Mouse (Mus musculus): ENCODE data around the gene Dennd6b. TPM values are rescaled to one million over a fixed set of nuclear protein-coding genes. Genes with fewer than 3 reads are reported as not detected.

Gene Dennd6b
- polyA plus RNA-seq, 1 experiment from 2014 or later, result 23.1 TPM

- Histone ChIP-seq H3K27ac (peak overlapping the region; percentile 32; the same call in 1 of the 2 replicates), H3K4me1 (peaks cover 87% of the 10 kb centered on the region), H3K9me3 (no peaks in the 10 kb centered on the region), H3K4me3 (no peak overlapping the region), H3K27me3 (ENCODE audit: insufficient read depth, poor library complexity, severe bottlenecking) (no peaks in the 10 kb centered on the region), H3K36me3 (peaks cover 26% of the 10 kb centered on the region)
- no peak for DNase-seq (ENCODE audit: low spot score)
- 91% methylated on average over 5 of the region's 5 CpGs for WGBS
Observed at GRCm38 (mm10) chr15:89171526-89172051, 24.7 kb downstream of the Dennd6b start.

- WGBS, result 38% methylated on average over 3 of the region's 3 CpGs
- Histone ChIP-seq H3K27me3 (ENCODE audit: insufficient read depth, poor library complexity, severe bottlenecking) (no peaks in the 10 kb centered on the region), H3K4me3 (peak overlapping the region; percentile 46; the same call in 1 of the 2 replicates), H3K36me3 (peaks cover 41% of the 10 kb centered on the region), H3K4me1 (peaks cover 72% of the 10 kb centered on the region), H3K27ac (peak overlapping the region; percentile 88), H3K9me3 (no peaks in the 10 kb centered on the region)
- DNase-seq (ENCODE audit: low spot score), result no peak
Observed at GRCm38 (mm10) chr15:89170102-89170501, 26.2 kb downstream of the Dennd6b start.

DNA sequence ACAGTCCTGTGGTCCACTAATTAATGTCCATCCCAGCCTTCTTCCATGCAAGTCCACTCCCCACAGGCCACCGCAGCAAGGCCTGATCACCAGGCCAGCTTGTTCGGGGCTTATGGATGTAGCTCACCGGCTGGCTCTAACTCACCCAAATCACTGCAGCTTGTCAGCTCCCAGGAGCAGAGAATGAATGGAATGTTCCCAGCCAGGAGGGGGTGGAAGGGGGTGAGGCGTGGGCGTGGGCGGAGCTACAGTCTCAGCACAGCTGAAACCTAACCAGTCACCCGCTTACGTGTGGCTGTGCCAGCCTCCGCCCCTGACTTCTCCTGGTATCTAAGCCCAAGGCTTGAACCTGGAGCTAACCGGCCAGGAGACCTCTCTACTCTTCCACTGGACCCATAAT is 26.9 kb downstream of the Dennd6b start:
- 2% methylated on average over 10 of the region's 10 CpGs for WGBS
- peak; percentile 94 for DNase-seq (ENCODE audit: low spot score)
- Histone ChIP-seq H3K9me3 (no peaks in the 10 kb centered on the region), H3K4me3 (peak overlapping the region; percentile 46), H3K27ac (peak overlapping the region; percentile 88), H3K36me3 (peaks cover 48% of the 10 kb centered on the region), H3K27me3 (ENCODE audit: insufficient read depth, poor library complexity, severe bottlenecking) (no peaks in the 10 kb centered on the region), H3K4me1 (peaks cover 66% of the 10 kb centered on the region)

GRCm38 (mm10) chr15:89168922-89169321 is 27.4 kb downstream of the Dennd6b start:
- peaks cover 61% of the 10 kb centered on the region for H3K4me1 ChIP-seq
- peaks cover 53% of the 10 kb centered on the region for H3K36me3 ChIP-seq
- 41% methylated on average over 10 of the region's 10 CpGs for WGBS
- H3K27ac ChIP-seq, result peak overlapping the region; percentile 88
- no peaks in the 10 kb centered on the region for H3K9me3 ChIP-seq
- no peak for DNase-seq (ENCODE audit: low spot score)
- peak overlapping the region; percentile 46 for H3K4me3 ChIP-seq
- H3K27me3 ChIP-seq (ENCODE audit: insufficient read depth, poor library complexity, severe bottlenecking), result no peaks in the 10 kb centered on the region

GRCm38 (mm10) chr15:89165478-89165877 is 30.8 kb downstream of the Dennd6b start:
- H3K27me3 ChIP-seq (ENCODE audit: insufficient read depth, poor library complexity, severe bottlenecking), result no peaks in the 10 kb centered on the region
- no peak overlapping the region for H3K4me3 ChIP-seq
- H3K9me3 ChIP-seq, result no peaks in the 10 kb centered on the region
- H3K27ac ChIP-seq, result no peak overlapping the region
- peaks cover 87% of the 10 kb centered on the region for H3K36me3 ChIP-seq
- 92% methylated on average over 12 of the region's 12 CpGs for WGBS
- peaks cover 28% of the 10 kb centered on the region for H3K4me1 ChIP-seq
- DNase-seq (ENCODE audit: low spot score), result no peak

DNA sequence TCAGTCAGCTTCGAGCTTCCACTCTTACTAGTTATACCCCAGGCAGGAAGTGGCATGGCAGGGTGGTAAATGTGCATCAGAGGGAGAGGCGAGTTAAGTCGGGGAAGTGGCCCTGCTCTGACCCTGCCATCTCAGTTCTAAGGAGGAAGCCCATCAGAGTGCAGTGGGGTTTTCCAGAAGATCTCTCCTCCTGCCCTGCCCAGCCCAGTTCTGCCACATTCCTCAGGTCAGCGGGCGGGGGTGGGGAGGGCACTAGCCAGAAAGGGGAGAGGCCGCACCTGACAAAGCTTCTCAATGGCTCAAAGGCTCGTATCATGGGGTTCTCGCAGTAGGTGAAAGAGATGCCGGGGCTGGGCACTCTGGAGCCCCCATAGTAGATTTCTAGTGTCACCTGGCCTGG is 34.9 kb downstream of the Dennd6b start:
- DNase-seq (ENCODE audit: low spot score), result no peak
- H3K4me3 ChIP-seq, result no peak overlapping the region
- 82% methylated on average over 9 of the region's 9 CpGs for WGBS
- no peak overlapping the region for H3K27ac ChIP-seq
- 0 out of 2 replicates have a peak, but pooled peaks cover 3% of the 10 kb centered on the region for H3K4me1 ChIP-seq
- H3K36me3 ChIP-seq, result peaks cover 100% of the 10 kb centered on the region
- H3K9me3 ChIP-seq, result no peaks in the 10 kb centered on the region
- H3K27me3 ChIP-seq (ENCODE audit: insufficient read depth, poor library complexity, severe bottlenecking), result no peaks in the 10 kb centered on the region

GRCm38 (mm10) chr15:89158516-89158915 is 37.8 kb downstream of the Dennd6b start:
- Histone ChIP-seq H3K27me3 (ENCODE audit: insufficient read depth, poor library complexity, severe bottlenecking) (no peaks in the 10 kb centered on the region), H3K4me3 (no peak overlapping the region), H3K36me3 (peaks cover 100% of the 10 kb centered on the region), H3K4me1 (0 out of 2 replicates have a peak, but pooled peaks cover 3% of the 10 kb centered on the region), H3K9me3 (no peaks in the 10 kb centered on the region), H3K27ac (no peak overlapping the region)
- 92% methylated on average over 16 of the region's 16 CpGs for WGBS
- no peak for DNase-seq (ENCODE audit: low spot score)

DNA sequence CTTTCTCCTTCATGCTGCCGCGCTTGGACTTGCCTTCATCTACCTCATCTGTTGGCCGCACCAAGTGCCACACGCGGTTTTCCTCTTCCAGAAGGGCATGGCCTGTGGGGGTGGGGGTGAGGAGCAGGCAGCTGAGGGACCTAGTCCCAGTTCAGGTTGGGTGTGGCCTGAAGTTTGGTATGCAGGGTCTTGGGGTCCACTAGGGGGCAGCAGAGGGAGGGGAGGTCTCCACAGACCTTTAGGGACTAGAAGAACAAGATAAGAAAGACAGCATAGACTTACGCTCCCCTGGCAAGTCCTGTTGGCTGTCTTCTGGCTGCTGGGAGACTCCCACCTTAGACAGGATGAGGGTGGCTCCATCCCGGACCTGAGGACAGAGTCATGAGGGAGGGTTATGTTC is 38.3 kb downstream of the Dennd6b start:
- Histone ChIP-seq H3K9me3 (no peaks in the 10 kb centered on the region), H3K27ac (no peak overlapping the region), H3K4me3 (no peak overlapping the region), H3K36me3 (peaks cover 97% of the 10 kb centered on the region), H3K27me3 (ENCODE audit: insufficient read depth, poor library complexity, severe bottlenecking) (no peaks in the 10 kb centered on the region), H3K4me1 (0 out of 2 replicates have a peak, but pooled peaks cover 3% of the 10 kb centered on the region)
- DNase-seq (ENCODE audit: low spot score), result peak; percentile 89
- 54% methylated on average over 7 of the region's 7 CpGs for WGBS

DNA sequence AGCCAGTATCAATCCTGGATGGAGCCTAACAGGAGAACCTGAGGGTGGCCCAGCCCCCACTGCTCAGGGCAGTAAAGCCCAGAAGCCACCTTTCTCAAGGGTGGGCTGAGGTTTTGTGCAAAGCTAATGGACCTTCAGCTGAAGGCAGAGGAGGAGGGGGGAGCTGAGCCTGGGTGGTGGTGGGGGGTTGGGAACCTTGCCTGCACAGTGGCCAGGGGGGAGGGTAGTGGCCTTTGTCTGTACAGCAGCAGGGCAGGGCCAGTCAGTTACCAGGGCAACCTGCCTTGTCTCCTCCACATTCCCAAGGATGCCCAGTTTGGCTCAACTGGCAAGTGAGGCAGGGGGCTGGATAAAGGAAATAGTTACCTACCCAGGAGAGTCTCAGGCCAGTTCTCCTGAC is 44.0 kb downstream of the Dennd6b start:
- Histone ChIP-seq H3K36me3 (peaks cover 41% of the 10 kb centered on the region), H3K4me3 (no peak overlapping the region), H3K9me3 (no peaks in the 10 kb centered on the region), H3K4me1 (peaks cover 26% of the 10 kb centered on the region), H3K27me3 (ENCODE audit: insufficient read depth, poor library complexity, severe bottlenecking) (peaks cover 32% of the 10 kb centered on the region), H3K27ac (no peak overlapping the region)
- DNase-seq (ENCODE audit: low spot score), result no peak

- peaks cover 18% of the 10 kb centered on the region for H3K36me3 ChIP-seq
- no peak overlapping the region for H3K27ac ChIP-seq
- peaks cover 40% of the 10 kb centered on the region for H3K4me1 ChIP-seq
- no peak for DNase-seq (ENCODE audit: low spot score)
- H3K4me3 ChIP-seq, result peak overlapping the region; percentile 84
- WGBS, result 2% methylated on average over 13 of the region's 13 CpGs
- H3K27me3 ChIP-seq (ENCODE audit: insufficient read depth, poor library complexity, severe bottlenecking), result peaks cover 55% of the 10 kb centered on the region
- no peaks in the 10 kb centered on the region for H3K9me3 ChIP-seq
Observed at GRCm38 (mm10) chr15:89150041-89150390, 46.3 kb downstream of the Dennd6b start.

- Histone ChIP-seq H3K4me1 (peaks cover 40% of the 10 kb centered on the region), H3K9me3 (no peaks in the 10 kb centered on the region), H3K4me3 (peak within 1 kb of the TSS; percentile 84), H3K36me3 (peaks cover 12% of the 10 kb centered on the region), H3K27me3 (ENCODE audit: insufficient read depth, poor library complexity, severe bottlenecking) (peaks cover 61% of the 10 kb centered on the region), H3K27ac (peak within 1 kb of the TSS; percentile 81)
- 1% methylated on average over 61 of the region's 61 CpGs for WGBS
- DNase-seq (ENCODE audit: low spot score), result no peak
Observed at GRCm38 (mm10) chr15:89149271-89150040, 46.8 kb downstream of the Dennd6b start, which contains the start of gene Mapk11. Mapk11 (minus strand) TSS chr15:89149628.

DNA sequence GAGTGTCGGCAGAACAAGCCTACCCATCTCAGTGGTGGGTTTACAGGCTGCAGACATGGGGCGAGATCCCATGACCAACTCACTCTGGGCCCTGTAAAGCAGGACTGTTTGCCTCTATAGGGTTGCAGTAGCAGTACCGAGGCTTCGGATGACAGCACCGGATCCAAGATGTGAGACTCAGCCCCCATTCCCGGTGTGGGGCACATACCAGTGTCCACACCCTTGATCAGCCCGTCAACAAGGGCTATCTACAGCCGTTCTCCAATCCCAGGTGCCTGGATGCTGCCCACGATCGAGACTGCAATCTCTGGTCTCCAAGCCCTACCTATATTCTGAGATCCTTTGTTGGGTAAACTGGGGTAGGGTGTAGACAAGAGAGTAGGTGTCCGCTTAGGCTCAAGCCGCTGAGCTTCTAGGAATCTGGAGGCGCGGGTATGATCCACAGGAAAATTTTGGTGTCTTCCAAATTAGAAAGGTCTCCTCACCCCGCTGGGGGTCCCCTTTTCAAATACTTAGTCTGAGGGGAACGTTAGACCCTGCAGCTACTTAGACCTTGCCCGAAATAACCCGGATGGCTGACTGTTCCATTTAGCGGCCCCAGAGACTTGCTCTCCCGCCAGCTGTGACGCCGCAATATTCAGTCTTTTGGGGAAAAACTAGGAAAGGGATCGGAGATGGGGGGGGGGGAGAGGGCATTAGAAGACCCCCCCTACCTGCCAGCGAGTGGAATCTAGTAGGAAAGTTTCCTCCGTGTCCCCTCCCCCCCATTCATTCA is 47.6 kb downstream of the Dennd6b start:
- WGBS, result 9% methylated on average over 25 of the region's 25 CpGs
- Histone ChIP-seq H3K36me3 (peaks cover 5% of the 10 kb centered on the region), H3K4me1 (peaks cover 40% of the 10 kb centered on the region), H3K27me3 (ENCODE audit: insufficient read depth, poor library complexity, severe bottlenecking) (peaks cover 68% of the 10 kb centered on the region), H3K27ac (peak overlapping the region; percentile 81), H3K4me3 (peak overlapping the region; percentile 84), H3K9me3 (no peaks in the 10 kb centered on the region)
- DNase-seq (ENCODE audit: low spot score), result no peak

GRCm38 (mm10) chr15:89147895-89148294 is 48.4 kb downstream of the Dennd6b start:
- 57% methylated on average over 4 of the region's 4 CpGs for WGBS
- Histone ChIP-seq H3K27ac (no peak overlapping the region), H3K4me1 (peaks cover 40% of the 10 kb centered on the region), H3K27me3 (ENCODE audit: insufficient read depth, poor library complexity, severe bottlenecking) (peaks cover 76% of the 10 kb centered on the region), H3K9me3 (no peaks in the 10 kb centered on the region), H3K4me3 (0 out of 2 replicates have a peak overlapping the region, but pooled peaks have one; percentile 44), H3K36me3 (no peaks in the 10 kb centered on the region)
- DNase-seq (ENCODE audit: low spot score), result no peak
